Mouse (Mus musculus): ENCODE data around the gene Gm11627.

- TF ChIP-seq CTCF (conservative IDR thresholded peaks at IDR 0.05; ENCODE audit: low read length), result no peak
- no peak for TF ChIP-seq POU5F1 (IDR thresholded peaks at IDR 0.05; ENCODE audit: borderline replicate concordance, low read length)
- TF ChIP-seq NANOG (IDR thresholded peaks at IDR 0.05; ENCODE audit: borderline replicate concordance, low read length), result no peak
Measured at GRCm38 (mm10) chr11:102611317-102611705, 32.0 kb upstream of the Gm11627 start.

Measured in E14TG2a.4 (cell line).